Mouse (Mus musculus) embryonic facial prominence, embryonic 10.5 days (tissue): Measurements from ENCODE around the gene Rps3. TPM values are rescaled to one million over a fixed set of nuclear protein-coding genes. Genes with fewer than 3 reads are reported as not detected.
A peak's percentile ranks its signal among the peaks of the same experiment; 100 is the strongest.
"Not testable (repeated sequence)": the region's sequence is repeated elsewhere in the genome, so short reads cannot be mapped to it uniquely, and the experiment has no call there.

Experiments used
- DNase-seq: peaks from one replicate; pipeline ENCODE4 v3.0.0-alpha.2; 2017; ENCODE audit warnings: low spot score
- H3K27ac ChIP-seq: fragments of 300-500 bp; sonication (generic); replicated peaks from 2 replicates; pipeline ENCODE4 v1.5.1; 2016; ENCODE audit warnings: mild to moderate bottlenecking
- H3K27me3 ChIP-seq: fragments of 300-500 bp; sonication (generic); replicated peaks from 2 replicates; pipeline ENCODE4 v1.6.1; 2016; ENCODE audit warnings: low read depth, mild to moderate bottlenecking; ENCODE audit not compliant: poor library complexity, severe bottlenecking
- H3K36me3 ChIP-seq: fragments of 300-500 bp; sonication (generic); replicated peaks from 2 replicates; pipeline ENCODE4 v1.6.1; 2016; ENCODE audit warnings: mild to moderate bottlenecking, moderate library complexity
- H3K4me1 ChIP-seq: fragments of 300-500 bp; sonication (generic); 2 replicates; pipeline ENCODE4 v1.6.1; 2016
- H3K4me3 ChIP-seq: fragments of 300-500 bp; sonication (generic); 2 replicates; pipeline ENCODE4 v1.5.1; 2016; ENCODE audit warnings: mild to moderate bottlenecking, moderate library complexity
- H3K9me3 ChIP-seq: fragments of 300-500 bp; sonication (generic); 2 replicates; pipeline ENCODE4 v1.6.1; 2016; ENCODE audit warnings: mild to moderate bottlenecking
- WGBS: fragments of 180-500 bp; shearing (Covaris S2); methylation state at CpG from one replicate; pipeline ENCODE4 v1.1.7; 2016; 5-methylcytosine and 5-hydroxymethylcytosine counted together
- polyA plus RNA-seq: library from polyadenylated mRNA; unstranded; fragments of >200 nt; fragmentation: Nextera tagmentation; extraction: Ambion mirVana; gene quantifications from 2 replicates; pipeline ENCODE4 v1.2.1, GENCODE M21; 2016

The Rps3 gene
- polyA plus RNA-seq, result 769 and 805 TPM in 2 replicates

DNA sequence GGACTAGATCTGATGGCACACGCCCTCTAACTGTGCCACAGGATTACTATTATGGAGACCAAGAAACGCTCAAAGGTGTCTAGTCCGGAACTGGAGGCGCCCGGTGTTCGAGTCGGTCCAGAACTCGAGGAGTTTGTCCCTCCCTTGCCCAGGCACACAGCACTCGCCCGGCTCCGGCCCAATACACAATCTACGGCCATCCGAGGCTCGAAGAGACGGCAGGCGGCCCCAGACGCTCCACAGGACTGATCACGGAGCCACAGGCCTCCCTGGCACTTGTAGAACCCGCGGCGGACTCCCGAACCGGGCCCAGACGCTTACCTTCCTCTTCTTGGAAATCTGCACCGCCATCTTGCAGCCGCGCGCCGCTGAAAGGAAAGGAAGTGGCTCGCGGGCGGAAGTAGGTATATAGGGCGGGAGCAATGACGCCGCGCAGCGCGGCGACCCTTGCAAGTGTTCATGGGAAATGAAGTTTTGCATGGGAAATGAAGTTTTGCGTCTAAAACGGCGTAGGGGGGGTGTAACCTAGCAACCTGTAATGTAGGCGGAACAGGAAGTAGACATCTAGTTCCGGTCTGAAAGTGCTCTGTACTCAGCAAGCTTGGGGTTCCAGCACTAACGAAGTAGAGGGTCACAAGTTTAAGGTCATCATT, at the start of gene Rps3:
Rps3 (minus strand) TSS at position 468 of the 653 bp plus-strand sequence.
- Histone ChIP-seq H3K4me1 (peaks cover 40% of the 10 kb centered on the region), H3K27ac (peak within 1 kb of the TSS; percentile 98), H3K9me3 (no peaks in the 10 kb centered on the region), H3K27me3 (peaks cover 10% of the 10 kb centered on the region), H3K36me3 (peaks cover 43% of the 10 kb centered on the region), H3K4me3 (peak within 1 kb of the TSS; percentile 95)
- DNase-seq, result peak; percentile 95
- WGBS, result under 1% methylated on average over 45 of the region's 45 CpGs

DNA sequence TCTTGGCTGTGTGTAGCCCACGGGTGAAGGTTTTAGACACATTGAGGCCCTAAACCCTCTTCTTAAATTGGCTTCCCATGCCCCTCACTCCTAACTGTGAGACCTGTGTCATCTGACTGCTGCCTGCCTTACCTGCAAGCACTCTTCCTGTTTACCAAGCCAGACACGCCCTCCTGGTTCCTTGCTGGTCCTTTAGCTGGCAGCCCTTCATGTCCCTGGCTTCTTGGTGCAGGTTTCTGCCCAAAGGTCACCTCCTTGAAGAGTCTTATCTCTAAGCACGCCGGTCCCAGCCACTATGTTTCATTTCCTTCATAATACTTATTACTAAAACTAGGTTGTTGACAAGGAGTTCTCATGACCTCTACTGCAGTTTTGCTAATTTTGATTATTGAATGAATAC, 49.0 kb upstream of the Rps3 start:
- WGBS, result 85% methylated on average over 4 of the region's 4 CpGs
- no peak overlapping the region for H3K4me3 ChIP-seq
- DNase-seq, result no peak
- H3K27me3 ChIP-seq, result peaks cover 14% of the 10 kb centered on the region
- H3K9me3 ChIP-seq, result no peaks in the 10 kb centered on the region
- H3K27ac ChIP-seq, result no peak overlapping the region
- no peaks in the 10 kb centered on the region for H3K36me3 ChIP-seq
- peaks cover 56% of the 10 kb centered on the region for H3K4me1 ChIP-seq

DNA sequence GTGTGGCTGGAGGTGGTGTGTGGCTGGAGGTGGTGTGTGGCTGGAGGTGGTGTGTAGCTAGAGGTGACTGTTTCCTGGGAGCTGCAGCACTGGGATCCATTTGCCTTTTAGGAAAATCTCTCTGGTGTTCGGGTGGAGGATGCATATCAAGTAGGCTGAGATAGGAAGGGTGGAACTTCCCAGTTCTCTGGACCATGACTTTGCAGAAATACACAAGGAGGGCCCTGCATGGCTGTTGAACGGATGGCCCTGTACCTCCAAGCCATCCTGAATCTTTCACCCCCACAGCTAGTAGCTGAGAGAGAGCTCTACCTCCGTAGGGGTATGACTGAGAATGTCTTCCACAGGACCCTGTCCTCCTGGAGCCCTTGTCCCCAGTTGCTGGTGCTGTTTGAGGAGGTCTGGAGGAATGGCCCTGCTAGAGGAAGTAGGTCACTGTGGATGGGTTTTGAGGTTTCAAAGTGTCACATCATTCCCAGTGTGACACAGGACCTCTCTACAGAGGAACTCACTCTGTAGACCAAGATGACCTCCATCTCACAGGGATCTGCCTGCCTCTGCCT, 48.0 kb upstream of the Rps3 start:
- WGBS, result 87% methylated on average over 3 of the region's 3 CpGs
- H3K4me3 ChIP-seq, result no peak overlapping the region
- no peaks in the 10 kb centered on the region for H3K9me3 ChIP-seq
- no peak for DNase-seq
- H3K27me3 ChIP-seq, result 0 out of 2 replicates have a peak, but pooled peaks cover 6% of the 10 kb centered on the region
- peaks cover 45% of the 10 kb centered on the region for H3K4me1 ChIP-seq
- no peaks in the 10 kb centered on the region for H3K36me3 ChIP-seq
- H3K27ac ChIP-seq, result no peak overlapping the region

DNA sequence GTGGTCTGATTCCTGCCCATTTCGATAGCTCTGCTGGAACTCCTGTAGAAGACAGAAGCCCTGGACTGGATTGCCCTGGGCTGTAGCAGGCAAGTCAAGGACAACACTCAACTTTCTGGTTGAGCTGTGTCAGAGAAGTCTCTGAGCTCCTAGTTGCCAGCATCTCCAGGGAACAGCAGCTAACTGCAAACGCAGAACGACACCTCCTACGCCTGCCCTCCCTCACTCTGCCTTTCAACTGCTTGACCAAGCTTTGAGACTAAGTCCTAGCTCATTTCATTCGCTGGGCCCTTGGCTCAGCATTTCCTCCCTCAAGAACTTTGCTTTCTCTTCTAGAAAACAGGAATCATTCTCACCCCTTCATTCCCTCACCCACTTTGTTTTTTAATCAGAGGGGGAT, 45.9 kb upstream of the Rps3 start:
- peaks cover 25% of the 10 kb centered on the region for H3K4me1 ChIP-seq
- H3K4me3 ChIP-seq, result no peak overlapping the region
- WGBS, result 56% methylated on average over 5 of the region's 5 CpGs
- 0 out of 2 replicates have a peak overlapping the region, but pooled peaks have one; percentile 6 for H3K27ac ChIP-seq
- H3K27me3 ChIP-seq, result 0 out of 2 replicates have a peak, but pooled peaks cover 6% of the 10 kb centered on the region
- no peaks in the 10 kb centered on the region for H3K36me3 ChIP-seq
- no peaks in the 10 kb centered on the region for H3K9me3 ChIP-seq
- DNase-seq, result no peak

DNA sequence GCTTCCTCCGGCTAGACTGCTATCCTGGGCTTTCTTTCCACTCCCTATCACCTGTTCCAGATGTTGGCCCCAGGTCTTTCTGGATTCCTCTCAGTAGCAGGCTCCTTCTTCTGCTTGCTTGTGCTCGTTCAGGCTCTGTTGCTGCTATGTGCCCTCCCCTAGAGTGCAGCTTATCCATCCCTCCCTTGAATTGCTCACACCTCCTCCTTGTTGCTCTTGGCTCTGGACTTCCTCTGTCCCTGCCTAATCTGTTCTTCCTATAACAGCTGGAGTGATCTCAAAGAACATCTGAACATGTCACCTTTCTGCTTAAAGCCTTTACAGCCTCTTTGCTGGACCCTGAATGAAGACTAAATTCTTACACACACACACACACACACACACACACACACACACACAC, 45.0 kb upstream of the Rps3 start:
- DNase-seq, result no peak
- 55% methylated on average over 2 of the region's 2 CpGs for WGBS

DNA sequence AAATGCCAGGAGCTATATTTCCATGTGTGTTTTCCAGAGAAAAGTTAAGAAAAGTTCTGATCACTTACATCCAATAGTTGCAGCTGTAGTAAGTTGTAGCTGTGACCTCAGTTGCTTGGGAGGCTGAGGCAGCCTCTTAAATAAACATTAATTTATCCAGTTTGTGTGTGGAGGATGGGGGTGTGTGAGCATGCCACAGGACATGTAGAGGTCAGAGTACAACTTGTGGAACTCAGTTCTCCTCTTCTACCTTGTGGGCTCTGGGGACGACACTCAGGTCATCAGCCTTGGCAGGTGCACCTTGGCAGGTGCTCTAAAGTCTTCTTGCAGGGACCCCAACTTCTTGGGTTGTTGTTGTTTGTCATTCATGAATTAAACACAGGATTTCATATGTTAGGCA, 40.3 kb upstream of the Rps3 start:
- DNase-seq, result no peak
- Histone ChIP-seq H3K4me1 (no peaks in the 10 kb centered on the region; the same call in 1 of the 2 replicates), H3K4me3 (no peak overlapping the region), H3K9me3 (no peaks in the 10 kb centered on the region), H3K27me3 (no peaks in the 10 kb centered on the region), H3K36me3 (no peaks in the 10 kb centered on the region), H3K27ac (no peak overlapping the region)
- 82% methylated on average over 1 of the region's 1 CpGs for WGBS

More for the DNA sequence above, 45.0 kb upstream of the Rps3 start:
- Histone ChIP-seq H3K27ac (no peak overlapping the region), H3K4me3 (no peak overlapping the region), H3K36me3 (no peaks in the 10 kb centered on the region), H3K9me3 (no peaks in the 10 kb centered on the region), H3K4me1 (peaks cover 16% of the 10 kb centered on the region), H3K27me3 (0 out of 2 replicates have a peak, but pooled peaks cover 6% of the 10 kb centered on the region)

DNA sequence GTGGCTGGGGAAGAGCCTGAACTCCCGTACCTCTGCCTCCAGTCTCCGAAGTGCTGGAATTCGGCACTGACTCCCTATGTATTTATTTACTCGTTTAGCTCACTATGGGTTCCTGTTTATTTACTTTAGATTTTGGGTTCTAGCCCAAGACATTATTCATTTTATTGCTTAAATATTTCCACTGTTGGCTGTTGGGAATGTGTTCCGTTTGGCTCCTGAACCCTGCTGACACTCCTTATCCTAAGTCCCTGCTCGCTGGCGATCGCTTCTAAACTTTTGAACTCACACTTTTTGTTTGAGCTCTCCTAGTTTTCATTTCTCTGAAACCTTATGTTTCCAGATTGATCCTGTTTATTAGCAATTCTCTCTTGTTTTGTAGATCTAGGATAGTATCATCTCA, 39.6 kb upstream of the Rps3 start:
- Histone ChIP-seq H3K27me3 (no peaks in the 10 kb centered on the region), H3K27ac (no peak overlapping the region), H3K4me3 (no peak overlapping the region), H3K4me1 (no peaks in the 10 kb centered on the region), H3K9me3 (no peaks in the 10 kb centered on the region), H3K36me3 (no peaks in the 10 kb centered on the region)
- WGBS, result 82% methylated on average over 8 of the region's 8 CpGs
- DNase-seq, result no peak

DNA sequence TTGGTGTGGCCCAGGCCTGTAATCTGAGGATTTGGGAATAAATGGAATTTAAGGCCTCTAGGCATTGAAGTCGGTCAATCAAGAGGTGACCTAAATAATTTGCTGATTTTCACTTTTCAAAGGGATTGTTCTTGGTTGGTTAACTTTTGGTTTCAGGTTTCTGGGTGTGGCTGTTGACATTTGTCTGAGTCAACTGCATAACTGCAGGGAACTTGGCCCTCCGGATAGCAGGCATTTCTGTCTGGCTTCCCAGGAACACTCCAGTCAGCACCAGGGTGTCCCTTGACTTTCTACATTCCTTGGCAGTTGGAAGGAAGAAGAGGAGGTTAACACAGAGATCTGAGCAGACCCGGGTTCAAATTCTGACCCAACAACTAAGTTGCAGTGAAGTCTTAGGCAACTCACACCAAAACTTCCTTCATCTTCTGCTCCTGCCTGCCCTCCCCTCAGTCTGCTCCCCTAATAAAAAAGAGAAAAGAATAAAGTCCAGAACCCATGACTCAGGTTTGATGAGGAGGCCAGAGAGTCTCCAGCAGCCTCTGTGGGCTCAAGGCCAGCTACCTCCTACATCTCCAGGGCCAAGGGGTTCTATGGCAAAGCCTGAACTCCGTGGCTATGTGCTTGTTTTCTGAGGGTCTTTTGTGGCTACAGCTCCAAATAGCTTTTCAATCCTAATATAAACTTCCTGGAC, 35.6 kb upstream of the Rps3 start:
- Histone ChIP-seq H3K27me3 (no peaks in the 10 kb centered on the region), H3K27ac (no peak overlapping the region), H3K4me3 (no peak overlapping the region), H3K36me3 (no peaks in the 10 kb centered on the region), H3K4me1 (no peaks in the 10 kb centered on the region), H3K9me3 (no peaks in the 10 kb centered on the region)
- DNase-seq, result no peak
- 58% methylated on average over 4 of the region's 4 CpGs for WGBS

DNA sequence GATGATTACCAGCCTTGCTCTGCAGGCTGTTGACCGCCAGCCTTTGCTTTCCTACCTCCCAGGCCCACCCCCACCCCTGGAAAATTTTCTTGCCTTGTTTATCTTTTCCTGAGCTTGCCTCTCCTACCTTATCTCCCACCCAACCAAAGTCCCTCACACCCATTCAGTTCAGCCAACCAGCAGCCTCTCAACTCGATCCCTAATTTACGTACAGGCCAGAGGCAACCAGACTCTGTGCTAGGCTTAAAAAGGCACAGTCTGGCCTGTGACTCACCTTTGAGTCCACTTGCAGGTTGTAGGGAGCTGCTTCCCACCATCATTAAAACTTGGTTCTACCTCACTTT, 33.2 kb upstream of the Rps3 start:
- no peak overlapping the region for H3K27ac ChIP-seq
- 82% methylated on average over 3 of the region's 3 CpGs for WGBS

DNA sequence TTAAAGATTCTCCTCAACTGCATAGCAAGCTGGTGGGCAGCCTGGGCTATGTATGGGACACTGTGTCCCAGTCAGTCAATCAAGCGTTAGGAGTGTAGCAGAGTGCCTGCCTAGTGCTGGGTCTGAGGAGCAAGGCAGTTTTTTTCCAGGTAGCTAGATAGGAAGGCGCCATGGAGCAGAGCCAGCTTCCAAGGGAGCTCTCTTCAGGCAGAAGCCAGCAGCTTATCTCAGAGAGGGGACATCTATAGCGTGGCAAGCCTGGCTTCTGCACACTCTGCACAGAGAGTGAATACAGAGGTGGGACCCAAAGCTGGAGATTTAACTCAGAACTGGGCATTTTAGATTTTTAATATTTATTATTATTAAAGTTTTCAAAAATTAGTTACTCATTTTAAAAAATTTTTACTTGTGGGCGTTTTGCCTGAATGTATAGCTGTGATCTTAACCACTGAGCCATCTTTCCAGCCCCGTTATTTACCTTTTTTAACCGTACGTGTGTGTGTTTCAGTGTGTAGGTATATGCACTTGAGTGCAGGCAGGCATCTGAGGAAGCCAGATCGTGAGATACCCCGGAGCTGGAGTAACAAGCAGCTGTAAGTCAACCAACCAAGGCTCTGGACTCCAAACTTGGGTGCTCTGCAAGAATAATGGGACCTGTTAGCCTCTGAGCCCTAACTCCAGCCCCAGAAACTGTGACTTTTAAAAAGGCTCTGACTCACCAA, 32.7 kb upstream of the Rps3 start:
- DNase-seq, result no peak
- Histone ChIP-seq H3K27me3 (no peaks in the 10 kb centered on the region), H3K9me3 (no peaks in the 10 kb centered on the region), H3K27ac (no peak overlapping the region), H3K36me3 (no peaks in the 10 kb centered on the region), H3K4me1 (no peaks in the 10 kb centered on the region), H3K4me3 (no peak overlapping the region)
- WGBS, result 87% methylated on average over 9 of the region's 9 CpGs

More for the DNA sequence above, 33.2 kb upstream of the Rps3 start:
- H3K4me1 ChIP-seq, result no peaks in the 10 kb centered on the region
- no peak for DNase-seq
- no peaks in the 10 kb centered on the region for H3K36me3 ChIP-seq
- H3K4me3 ChIP-seq, result no peak overlapping the region
- no peaks in the 10 kb centered on the region for H3K9me3 ChIP-seq
- no peaks in the 10 kb centered on the region for H3K27me3 ChIP-seq

DNA sequence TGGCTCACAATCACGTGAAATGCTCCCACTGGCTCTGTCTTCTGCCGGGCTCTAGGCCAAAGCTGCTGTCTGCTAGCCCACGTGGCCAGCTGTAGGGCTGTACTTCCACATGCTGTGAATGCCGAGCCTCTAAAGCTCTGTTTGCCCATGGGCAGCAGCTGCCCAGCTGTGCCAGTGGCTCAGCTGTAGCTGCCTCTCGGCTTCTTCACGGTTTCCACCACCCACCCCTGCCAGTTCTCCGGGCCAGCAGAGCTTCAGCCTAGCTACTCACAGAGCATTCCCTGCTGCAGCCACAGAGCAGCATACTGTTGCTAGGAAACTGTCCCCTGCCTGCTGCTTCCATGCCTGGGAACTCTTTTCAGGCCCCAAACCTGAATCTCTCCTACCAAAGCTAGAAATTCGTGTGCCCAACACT, 26.6 kb upstream of the Rps3 start:
- 0 out of 2 replicates have a peak overlapping the region, but pooled peaks have one; percentile 12 for H3K4me3 ChIP-seq
- DNase-seq, result peak; percentile 14
- no peaks in the 10 kb centered on the region for H3K36me3 ChIP-seq
- H3K27me3 ChIP-seq, result no peaks in the 10 kb centered on the region
- H3K9me3 ChIP-seq, result no peaks in the 10 kb centered on the region
- WGBS, result 15% methylated on average over 8 of the region's 8 CpGs
- peaks cover 6% of the 10 kb centered on the region for H3K4me1 ChIP-seq
- H3K27ac ChIP-seq, result no peak overlapping the region; the same call in 1 of the 2 replicates

DNA sequence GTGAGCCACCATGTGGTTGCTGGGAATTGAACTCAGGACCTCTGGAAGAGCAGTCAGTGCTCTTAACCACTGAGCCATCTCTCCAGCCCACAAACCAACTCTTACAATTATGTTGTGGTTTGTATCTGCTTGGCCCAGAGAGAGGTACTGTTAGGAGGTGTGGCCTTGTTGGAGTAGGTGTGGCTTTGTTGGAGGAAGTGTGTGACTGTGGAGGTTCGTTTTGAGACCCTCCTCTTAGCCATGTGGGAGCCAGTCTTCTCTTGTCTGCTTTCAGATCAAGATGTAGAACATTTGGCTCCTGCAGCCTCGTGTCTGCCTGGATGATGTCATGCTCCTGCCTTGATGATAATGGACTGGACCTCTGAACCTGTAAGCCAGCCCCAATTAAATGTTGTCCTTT, 24.6 kb upstream of the Rps3 start:
- H3K36me3 ChIP-seq, result not testable (repeated sequence)
- 35% methylated on average over 2 of the region's 2 CpGs for WGBS

More for the DNA sequence above, 24.6 kb upstream of the Rps3 start:
- H3K4me3 ChIP-seq, H3K27ac ChIP-seq, H3K27me3 ChIP-seq, H3K4me1 ChIP-seq, DNase-seq, H3K9me3 ChIP-seq: not testable (repeated sequence)
